Mouse (Mus musculus) brain, embryonic 18.5 days (tissue): ENCODE measurements around the gene Ndufaf8.

Experiments
- DNase-seq: peaks from one replicate; pipeline ENCODE4 v3.0.0-alpha.2; 2012; ENCODE audit warnings: low read depth, low spot score

Gene Ndufaf8

DNA sequence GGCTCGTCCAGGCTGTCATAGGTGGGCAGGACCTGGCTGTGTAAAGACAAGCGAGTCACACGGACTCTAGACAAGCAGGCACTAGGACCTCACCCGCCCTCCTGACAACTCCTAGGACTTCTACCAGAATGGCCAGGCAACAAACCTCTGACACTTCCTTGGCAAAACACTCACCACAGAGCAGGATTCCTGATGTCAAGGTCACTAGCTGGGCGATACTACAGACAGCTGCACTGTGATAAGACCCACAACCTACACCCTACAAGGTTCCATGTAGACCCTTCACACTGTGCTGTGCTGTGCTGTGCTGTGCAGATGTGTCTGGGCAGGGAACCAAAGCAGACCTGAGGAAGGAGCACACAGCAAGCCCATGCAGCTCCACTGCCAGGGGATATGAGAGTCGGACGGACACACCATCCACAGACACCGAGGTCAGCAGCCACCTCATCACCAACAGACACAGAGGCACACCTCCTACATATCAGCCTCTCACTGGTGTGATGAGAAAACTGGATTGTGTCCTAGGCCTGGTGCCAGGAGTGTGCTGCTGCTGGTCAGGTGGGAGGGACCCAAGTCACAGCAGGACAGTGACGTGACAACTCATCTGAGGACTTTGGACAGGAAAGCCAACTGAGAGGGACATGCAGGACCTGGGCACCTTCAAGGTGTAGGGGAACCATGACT, 36.3 kb downstream of the Ndufaf8 start:
- no peak for DNase-seq

DNA sequence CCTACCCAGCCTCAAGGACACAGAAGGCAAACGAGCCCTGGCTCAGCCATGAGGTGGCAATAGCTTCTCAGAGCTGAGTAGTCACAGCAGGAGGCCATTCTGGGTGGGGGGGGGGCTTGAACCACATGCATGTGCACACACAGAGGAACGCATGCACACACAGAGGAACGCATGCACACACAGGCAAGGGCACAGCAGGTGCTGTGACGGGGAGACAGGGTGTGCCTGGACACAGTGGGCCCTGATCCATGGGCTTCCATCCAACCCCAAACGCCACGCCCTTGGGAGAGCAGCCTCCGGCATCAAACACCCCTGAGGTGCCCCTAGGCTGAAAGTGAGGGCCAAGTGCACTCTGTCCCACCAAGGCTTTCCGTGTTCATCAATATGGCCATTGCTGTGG, 37.5 kb downstream of the Ndufaf8 start:
- no peak for DNase-seq

- no peak for DNase-seq
Observed at GRCm38 (mm10) chr11:120136796-120137624, 38.3 kb downstream of the Ndufaf8 start.

GRCm38 (mm10) chr11:120137625-120138004, 38.9 kb downstream of the Ndufaf8 start:
- DNase-seq: no peak

DNA sequence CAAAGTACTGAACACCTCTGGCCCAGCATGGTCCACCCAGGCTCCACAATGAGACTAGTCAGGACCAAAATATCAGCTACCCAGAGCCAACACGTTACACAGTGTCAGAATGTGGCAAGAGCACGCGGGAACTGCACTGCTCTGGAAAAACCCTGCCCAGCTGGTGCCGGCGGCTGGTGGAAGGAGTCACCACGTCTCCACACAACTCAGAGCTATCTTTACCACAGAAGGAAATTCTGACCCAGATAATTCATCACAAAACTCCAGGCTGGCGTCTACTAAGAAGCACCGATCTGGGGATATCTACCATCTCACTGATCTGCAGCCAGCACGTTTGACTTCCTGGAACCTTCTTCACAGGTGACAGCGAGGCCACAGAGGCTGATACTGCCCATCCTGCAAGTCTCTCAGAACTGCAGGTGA, 40.6 kb downstream of the Ndufaf8 start:
- DNase-seq: no peak

- no peak for DNase-seq
Observed at GRCm38 (mm10) chr11:120140255-120140654, 41.5 kb downstream of the Ndufaf8 start.

DNA sequence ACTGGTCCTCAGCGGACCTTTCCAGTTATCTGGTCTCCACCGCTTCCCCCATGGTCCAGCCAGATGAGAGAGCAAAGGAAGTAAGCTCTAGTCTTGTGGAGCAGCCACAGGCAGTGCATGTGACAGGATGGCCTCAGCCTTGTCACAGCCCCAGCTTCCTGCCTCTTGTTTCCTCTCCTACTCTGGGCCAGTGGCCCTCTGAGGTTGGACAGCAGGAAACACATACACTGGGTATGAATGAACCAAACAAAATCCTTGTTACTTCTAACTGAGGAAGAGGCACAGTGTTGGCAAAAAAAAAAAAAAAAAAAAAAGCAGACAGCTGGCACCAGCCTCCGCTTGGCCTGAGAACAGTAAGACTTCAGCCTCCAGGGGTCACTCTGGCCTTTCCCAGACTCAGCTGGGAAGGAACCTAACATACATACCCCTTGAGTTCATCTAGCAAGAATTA, 43.9 kb downstream of the Ndufaf8 start:
- DNase-seq: no peak

- DNase-seq: no peak
Observed at GRCm38 (mm10) chr11:120143708-120144497, 45.2 kb downstream of the Ndufaf8 start.

- no peak for DNase-seq
Observed at GRCm38 (mm10) chr11:120148201-120148855, 49.6 kb downstream of the Ndufaf8 start.

DNA sequence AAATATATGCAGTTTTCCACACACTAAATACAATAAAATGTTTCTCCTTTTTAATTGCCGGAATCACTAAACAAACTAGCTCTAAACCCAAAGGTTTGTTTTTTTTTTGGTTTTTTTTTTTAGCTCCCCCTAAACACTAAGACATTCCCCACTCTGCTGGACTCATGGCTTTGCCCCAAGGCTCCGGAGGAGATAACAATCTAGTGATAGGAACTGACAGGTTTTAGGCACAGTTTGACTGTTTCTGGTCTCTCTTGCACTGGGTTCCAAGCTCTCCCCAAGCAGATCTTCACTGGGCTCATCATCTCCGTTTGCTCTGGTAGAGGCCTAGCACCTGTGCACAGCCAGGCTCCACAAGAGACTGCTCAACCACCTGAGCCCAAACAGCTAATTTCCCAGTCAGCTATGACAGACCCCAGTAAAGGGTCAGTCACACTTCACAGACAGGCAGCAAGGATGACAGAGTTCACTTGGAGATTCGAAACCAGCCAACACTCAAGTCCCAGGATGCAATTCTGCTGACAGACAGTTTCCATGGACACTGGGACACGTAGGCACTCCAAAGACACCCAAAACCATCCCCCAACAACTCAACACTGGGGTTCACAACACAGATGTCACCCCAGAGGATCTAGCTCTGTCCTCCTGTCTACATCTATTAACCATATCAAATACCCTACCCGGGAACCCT, 50.9 kb downstream of the Ndufaf8 start:
- no peak for DNase-seq
